Mouse (Mus musculus): ENCODE measurements around the gene Hoxa6.
A peak's percentile ranks its signal among the peaks of the same experiment; 100 is the strongest.

The Hoxa6 gene

DNA sequence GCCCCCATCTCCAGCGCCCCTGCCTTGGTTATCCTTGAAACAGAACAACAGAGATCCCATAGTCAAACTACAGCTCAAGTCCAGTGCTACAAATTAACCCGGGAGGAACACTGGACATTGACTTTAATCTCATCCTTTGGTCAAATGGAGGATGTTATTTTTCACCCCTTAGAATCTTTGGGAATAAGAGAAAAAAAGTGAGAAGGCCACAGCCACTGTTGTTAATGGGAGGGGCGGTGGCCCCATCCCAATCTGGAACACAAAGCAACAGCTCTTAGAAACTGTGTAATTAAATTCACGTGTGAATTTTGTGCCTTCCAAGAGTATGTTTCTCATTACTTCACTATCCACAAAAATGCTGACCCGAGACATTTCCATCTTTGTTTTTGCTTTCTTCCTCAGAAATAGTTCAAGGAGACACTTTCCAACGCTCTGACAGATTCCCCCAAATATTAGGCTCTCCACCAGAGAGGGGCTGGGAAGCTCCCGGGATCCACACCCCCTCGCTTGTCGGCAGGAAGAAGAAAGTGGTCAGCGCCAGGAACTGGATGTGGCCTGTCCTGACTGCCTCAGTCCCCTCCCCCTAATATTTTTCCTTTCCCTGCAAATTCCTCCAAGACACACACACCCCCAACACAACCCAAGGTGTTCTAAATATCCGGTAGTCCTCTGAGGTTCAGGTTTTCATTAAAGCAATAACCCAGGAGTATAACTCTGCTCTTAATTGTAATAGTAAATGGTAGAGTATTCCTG, 19.1 kb upstream of the Hoxa6 start:
- DNase-seq (ENCODE audit: low spot score in 2 of 2): no peak

DNA sequence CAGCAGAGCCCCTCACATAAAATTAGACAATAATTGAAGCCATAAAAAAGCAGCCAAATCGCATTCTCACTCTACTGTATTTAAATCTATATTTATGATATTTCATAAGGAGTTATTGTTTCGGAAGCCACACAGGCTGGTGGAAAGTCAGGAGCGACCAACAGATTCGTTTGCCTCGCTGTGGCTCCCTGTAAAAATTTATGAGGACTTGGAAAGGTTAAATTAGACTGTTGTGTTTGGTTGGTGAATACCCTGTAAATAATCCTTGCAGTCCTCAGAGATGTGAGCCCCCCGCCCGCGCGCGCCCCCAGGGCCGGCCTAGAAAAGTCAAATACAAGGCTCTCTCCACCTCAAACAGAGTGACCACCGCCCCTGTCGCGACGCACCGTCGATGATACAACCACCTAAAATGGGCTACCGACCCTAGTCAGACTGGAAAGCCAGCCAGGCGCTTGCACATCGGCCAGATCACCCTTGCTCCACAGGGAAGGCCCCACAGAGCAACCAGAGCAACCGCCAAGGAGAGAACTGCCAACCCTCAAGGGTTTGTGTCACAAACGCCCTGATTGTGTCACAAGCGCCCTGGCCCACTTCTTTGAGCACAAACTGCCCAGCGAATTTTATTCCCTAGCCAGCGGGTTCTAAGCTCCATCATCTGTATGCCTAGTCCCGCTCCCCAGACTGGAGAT, 18.2 kb upstream of the Hoxa6 start:
- DNase-seq (ENCODE audit: low spot score in 2 of 2): no peak

DNA sequence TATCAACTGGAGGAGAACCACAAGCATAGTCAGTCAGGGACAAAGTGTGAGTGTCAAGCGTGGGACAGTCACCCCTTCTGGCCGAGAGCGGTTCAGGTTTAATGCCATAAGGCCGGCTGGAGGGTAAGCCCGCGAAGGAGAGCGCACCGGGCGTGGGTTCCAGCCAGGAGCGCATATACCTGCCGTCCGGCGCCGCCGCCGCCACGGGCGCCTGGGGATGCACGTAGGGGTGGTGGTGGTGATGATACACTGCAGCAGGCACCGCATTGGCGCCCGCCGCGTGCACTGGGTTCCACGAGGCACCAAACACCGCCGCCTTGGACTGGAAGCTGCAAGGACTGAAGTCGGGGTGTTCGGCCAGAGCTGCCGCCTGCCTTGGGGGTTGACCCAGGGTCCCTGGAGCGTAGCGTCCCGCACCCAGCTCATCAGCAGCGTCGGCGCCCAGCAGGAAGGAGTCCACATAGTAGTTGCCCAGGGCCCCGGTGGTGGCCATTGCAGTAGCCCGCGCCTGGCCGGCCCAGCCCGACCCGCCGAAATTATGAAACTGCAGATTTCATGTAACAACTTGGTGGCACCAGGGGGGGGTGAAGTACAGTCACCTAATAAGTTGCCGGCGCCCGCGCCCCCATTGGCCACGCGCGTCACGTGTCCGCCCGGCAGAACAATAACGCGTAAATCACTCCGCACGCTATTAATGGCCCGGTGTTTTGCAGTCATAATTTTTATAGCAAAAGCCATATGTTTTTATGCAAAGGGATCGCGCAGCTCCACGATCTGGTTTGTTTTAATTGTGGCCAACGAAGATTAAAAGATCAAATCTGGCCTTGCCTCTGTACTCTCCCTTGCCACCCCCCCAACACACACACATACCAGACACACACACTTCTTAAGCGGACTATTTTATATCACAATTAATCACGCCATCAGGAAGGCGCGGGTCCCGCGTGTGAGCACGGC, 17.4 kb upstream of the Hoxa6 start:
- DNase-seq (ENCODE audit: low spot score in 2 of 2): no peak

DNA sequence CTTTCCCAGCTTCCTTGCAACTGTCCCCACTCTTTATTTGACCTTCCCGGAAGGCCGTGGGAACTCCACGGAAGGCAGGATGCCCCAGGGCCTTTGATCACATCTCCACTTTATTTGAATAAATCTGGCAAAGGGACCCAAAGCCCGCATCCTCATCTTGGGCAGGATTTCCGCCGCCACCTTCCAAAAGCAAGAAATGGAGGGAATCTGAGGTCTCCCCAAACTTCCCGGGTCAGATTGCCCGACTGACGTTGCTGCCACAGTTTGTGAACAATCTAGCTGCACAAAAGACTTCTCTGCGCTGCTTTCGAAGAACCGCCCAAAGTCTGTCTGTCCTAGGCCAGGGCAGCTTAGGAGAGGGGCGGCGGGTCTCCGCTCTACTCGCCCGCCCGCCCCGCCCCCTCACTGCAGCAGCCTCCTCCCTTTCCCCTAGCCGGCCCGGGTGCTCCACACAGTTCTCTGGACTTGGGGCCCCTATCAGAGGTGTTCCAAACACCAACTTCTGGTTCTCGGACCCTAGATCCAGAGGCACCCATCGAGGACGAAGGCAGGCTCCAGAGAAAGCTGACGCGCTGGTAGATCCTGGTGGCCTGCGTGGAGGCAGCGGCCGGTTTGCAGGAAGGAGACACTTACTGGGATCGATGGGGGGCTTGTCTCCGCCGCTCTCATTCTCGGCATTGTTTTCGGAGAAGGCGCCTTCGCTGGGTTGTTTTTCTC, 16.5 kb upstream of the Hoxa6 start:
- DNase-seq (ENCODE audit: low spot score in 2 of 2): no peak

DNA sequence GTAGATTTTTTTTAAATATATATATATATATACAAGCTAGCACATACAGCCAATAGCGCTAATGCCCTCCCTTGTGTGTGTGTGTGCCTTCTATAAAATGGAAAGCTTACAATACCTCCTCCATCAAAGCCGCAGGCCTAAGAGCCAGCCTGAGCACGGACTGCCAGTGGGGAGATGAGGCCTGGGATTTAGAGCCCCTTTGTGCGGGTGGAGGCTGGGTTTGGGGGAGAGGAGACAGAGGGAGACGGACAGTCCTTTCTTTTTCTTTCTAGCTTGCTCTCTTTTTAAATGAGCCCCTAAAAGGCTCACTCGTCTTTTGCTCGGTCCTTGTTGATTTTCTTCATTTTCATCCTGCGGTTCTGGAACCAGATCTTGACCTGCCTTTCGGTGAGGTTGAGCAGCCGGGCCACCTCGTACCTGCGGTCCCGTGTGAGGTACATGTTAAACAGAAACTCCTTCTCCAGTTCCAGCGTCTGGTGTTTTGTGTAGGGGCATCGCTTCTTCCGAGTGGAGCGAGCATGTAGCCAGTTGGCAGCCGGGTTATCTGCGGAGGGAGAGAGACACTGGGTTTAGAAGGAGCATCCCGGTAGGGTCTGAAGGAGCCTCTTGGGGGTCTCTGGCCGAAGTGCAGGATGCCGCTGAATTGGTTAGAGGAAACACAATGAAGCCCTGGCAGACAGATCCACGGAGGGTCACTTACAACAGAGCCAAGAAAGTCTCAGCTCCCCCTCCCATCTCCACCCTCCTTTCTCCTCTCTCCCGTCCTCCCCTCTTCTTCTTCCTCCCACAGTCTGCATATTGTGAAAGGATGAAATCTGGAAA, 15.6 kb upstream of the Hoxa6 start:
- DNase-seq (ENCODE audit: low spot score in 2 of 2): no peak

DNA sequence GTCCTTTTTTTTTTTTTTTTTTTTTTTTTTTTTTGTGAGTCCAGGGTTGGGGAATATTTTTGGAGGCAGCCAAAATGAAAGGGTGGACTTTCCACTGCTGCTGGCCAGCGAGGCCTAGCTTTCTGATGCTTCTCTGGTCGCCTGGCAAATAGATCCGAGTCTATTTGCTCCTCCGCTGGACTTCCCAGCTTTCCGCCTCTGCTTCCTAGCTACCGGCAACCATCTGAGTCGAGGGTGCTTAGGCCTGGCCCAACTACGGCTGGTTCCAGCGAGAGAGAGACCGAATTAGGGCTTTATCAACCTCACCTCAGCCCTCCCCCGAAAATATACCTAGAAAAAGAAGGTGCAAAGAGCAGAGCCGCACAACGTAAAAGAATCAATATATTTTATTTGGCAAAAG, 14.2 kb upstream of the Hoxa6 start:
- DNase-seq (ENCODE audit: low spot score in 2 of 2): no peak

DNA sequence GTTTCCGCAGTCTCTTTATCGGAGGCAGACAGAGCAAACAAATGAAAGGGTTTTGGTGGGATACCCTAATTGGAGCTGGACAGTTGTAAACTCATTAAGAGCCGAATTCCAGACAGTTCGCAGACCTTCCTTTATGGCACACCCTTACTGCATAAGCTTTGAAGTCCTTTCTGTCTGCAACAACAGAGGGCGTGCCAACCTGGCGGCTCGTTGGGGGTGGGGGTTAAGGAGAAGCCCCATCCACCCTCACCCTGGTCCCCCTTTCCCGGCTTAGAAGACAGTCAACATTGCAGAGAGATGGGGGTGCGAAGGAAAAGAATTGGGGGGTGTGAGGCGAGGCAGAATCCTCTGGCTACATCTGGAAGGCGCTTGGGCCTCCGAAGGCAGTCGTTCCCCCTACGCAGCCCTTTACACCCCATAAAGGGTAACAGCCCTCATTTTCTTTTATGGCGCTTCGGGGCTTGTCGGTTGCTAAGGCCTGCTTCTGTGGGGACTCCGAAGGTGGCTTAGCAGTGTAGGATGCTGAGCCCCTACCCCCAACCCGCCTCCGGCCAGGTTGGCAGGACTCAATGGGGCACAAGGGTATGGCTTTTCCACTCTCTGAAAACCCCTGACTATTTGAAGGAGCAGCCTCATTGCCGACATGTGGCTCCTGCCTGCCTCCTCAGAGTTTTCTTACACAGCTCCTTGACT, 13.6 kb upstream of the Hoxa6 start:
- DNase-seq (ENCODE audit: low spot score in 2 of 2): no peak

DNA sequence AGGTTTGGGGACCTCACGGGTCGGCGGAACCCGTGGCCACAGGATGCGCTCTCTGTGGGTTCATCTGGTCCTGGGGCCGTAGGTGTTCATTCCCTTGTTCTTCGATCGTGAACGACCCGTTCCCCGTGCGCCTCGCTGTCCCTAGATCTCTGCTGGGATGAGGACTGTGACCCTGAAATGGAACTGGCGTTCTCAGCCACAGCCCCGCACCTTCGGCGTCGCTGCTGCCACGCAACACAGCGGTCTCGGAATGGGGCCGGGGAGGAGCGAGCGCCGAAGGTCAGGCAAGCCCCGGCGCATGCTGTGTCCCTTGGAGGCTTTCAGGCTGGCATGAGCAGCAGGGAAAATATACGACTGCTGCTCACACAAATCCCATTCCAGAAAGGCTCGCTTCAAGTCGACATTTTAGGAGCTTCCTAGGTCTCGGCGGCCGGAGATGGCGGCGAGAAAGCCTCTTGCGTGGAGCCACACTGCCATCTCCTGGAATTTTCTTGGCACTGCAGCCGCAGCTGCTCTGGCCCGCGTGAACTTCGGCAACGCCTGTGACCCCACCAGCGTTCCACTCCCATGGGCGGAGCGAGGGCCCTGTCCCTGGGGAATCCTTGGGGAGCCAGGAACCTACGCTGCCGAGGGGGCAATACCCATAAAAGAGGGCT, 12.9 kb upstream of the Hoxa6 start, which contains the start of gene Hoxa7:
Gene Hoxa7, minus strand, starts transcription at position 518 of the 656 bp plus-strand sequence.
- peak; percentile 76 to 80 for DNase-seq (ENCODE audit: low spot score in 2 of 2)

DNA sequence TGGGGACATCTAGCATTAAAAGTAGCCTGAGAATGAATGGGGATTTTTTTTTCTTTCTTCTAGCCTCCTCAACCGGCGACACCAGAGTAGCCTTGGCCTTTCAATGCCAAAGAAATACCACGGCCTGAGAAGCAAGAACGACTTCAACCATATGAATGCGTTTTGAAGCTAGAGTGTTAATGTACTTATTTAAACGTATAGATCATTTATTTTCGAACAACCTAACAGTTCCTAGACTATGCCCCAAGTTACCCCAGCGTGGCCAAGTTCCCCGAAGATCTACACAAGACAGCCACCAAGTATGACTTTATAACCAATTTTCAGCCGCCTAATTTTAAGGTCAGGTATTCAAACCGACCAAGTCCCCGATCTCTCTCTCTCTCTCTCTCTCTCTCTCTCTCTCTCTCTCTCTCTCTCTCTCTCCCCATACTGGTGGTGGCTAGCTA, 12.4 kb upstream of the Hoxa6 start:
- DNase-seq (ENCODE audit: low spot score in 2 of 2): no peak

DNA sequence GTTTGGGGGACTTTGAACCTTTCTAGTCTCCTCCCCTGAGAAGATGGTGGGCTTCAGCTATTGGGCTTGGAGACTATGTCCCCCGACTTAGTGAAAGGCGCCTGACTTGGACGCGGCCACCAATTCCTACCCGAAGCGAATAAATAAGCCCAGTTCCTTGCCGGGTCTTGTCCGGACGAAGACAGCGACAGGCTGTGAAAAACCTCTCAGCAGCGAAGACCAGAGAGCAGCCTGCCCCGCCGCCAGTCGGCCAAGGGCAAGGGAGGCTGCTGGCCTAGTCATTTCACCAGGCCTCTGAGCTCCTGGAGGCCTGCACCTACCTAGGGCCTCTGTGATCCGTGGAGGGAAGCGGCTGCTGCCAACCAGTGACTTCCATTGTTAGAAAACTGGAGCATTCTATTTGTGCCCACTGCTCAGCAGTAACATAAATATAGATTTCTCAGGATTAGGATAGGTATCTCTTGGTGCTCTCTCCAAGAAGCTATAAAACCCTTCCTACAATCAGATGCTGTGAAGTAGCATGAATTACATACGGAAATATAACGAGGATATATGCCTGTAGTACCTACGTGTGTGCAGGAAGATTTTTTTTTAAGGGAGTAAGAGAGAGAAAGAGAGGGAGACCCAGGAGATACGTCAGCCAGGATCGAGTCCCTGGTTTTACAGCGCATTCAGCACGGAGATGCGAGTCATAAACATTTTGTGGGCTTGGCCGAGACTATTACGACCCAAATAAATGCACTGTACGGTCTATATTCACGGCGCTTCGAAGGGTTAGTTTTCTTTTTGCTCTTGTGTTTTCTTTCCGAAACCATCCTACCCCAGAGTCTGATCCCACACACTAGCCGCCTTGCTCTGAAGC, 11.7 kb upstream of the Hoxa6 start:
- peak in 1 of 2 experiments; percentile 31 for DNase-seq (ENCODE audit: low spot score in 2 of 2)

DNA sequence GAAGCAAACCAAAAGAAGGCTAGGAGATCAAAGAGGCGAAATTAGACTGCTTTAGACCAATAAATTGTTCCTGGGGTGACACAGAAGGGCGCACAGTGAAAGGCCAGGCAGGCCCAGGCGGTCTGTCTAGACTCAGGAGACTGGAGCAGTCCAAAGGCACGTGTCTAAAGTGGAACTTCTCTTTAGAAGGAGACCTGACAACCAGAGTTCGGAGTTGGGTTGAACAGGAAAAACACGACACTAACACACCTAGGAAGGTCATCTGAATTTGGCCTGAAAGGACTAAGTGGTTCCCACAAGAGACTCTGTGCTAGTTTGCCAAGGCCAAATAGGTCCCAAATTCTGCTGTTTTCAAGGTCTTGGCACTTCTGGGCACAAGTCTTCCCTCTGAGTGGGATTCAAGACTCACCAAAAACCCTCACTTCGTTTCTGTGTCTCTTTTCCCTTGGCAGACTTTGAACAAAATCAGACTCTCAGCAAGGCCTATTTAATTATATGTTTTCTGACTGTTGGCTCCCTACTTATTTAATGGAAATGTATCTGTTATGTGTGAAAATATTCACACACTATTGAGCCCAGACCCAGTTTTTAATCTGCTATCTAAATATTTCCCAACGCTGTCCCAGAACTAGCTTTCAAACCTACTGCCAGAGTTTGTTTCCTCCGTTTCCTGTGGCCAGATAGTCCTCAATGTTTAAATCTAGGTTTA, 10.9 kb upstream of the Hoxa6 start:
- DNase-seq (ENCODE audit: low spot score in 2 of 2): no peak

DNA sequence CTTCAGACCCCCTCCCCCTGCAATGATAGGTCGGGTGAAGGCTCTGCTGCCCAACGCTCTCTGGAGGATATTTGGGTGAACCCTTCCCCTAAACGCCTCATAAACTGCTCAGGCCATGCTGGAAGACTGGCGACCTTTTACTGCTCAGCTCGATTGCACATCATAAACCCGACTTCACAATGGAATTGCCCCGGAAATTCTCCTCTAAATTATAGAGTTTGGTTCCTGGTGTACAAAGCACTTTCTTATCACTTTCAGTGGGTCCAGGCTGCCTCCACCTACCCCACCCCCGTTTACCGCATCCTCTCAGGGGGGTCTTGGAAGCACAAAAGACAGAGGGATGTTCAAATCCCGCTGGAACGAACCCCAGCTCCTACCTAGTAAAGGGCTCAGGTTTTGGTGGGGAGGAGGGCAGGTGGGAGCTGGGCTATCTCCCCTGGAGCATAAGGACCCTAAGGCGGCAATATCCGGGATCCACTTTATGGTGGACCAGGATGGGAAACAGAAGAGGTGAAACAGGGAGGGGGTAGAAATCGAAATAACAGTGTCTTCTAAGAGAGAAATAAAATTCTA, 10.2 kb upstream of the Hoxa6 start:
- DNase-seq (ENCODE audit: low spot score in 2 of 2): no peak

DNA sequence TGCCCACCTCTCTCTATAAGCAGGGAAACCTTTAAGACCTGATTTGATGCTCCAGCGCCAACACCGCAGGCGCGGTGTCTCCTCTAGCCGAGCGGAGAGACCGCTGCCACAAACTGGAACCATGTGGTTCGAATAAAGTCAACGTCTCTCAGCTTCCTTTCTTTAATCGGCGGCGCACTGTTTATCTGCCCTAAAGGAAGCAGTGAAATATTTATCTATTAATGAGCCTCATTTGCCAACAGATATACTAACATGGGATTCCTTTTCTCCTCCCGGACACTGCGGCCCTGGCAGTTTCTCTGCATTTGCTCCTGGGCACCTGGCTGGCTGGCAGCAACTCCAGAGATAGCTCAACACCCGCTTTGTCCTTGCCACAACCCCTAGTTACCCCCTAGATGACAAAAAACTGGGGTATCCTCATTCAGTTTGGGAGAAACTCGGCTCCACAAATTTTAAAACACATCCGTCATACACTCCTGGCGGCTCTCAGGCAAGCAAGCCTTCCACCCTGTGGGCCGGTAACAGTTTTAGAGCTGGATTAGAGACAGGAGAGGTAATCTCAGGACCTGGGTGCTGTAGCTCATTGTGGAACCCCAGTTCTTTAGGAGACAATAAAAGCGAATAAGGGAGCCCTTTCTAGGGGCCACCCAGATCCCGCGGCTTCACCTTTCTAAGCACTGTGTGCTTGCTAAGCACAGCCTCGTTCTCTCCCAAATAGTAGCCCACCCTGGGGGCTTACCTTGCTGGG, 9.5 kb upstream of the Hoxa6 start:
- DNase-seq (ENCODE audit: low spot score in 2 of 2): no peak

DNA sequence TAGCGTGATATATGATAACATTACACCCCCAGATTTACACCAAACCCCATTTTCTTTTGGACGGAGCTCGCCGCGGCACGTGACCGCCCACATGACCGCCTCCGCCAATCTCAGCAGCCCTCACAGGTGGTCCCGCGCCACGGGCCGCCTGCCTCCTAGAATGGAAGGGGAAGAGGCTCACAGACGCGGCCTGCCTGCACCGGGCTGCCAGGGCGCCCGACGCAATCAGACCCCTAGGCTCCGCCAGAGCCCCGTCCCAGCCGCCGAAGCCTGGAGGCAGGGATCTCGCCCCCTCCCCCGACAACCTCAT, 8.9 kb upstream of the Hoxa6 start:
- DNase-seq (ENCODE audit: low spot score in 2 of 2): no peak

DNA sequence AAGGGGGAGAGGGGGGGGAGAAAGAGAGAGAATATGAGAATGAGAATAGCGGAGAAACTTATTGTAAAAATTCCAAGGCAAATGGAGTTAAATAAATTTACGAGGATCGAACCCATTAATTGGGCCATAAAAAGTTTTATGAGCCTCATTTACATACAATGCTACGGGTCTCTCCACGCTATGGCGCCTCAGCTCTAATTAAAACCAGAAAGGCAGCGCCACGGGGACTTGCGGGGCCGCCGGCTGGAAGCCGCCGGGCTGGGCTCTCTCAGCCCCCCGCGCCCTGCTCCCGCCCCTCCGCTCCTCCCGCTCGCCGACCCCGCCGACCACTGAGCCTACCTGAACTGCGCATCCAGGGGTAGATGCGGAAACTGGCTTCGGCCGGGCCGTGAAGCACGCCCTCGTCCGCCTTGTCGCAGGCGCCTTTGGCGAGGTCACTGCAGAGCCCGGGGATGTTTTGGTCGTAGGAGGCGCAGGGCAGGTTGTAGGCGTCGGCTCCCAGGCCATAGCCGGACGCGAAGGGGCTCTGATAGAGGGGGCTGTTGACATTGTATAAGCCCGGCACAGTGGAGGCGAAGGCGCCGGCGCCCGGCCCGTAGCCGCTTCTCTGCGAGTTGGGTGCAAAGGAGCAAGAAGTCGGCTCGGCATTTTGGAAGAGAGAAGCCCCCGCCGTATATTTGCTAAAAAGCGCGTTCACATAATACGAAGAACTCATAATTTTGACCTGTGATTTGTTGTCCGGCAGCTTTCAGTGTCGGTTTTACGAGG, 8.4 kb upstream of the Hoxa6 start:
- DNase-seq (ENCODE audit: low spot score in 2 of 2): no peak

All from right cerebral cortex, adult 2 months (tissue).